Mouse (Mus musculus): ENCODE data around the gene Gpr152.

GRCm38 (mm10) chr19:4101466-4101865 lies 38.1 kb upstream of the Gpr152 start:
- TF ChIP-seq CTCF (IDR thresholded peaks at IDR 0.05; ENCODE audit: insufficient read depth, low read depth, low read length) = no peak
- TF ChIP-seq POLR2A (IDR thresholded peaks at IDR 0.05; ENCODE audit: insufficient read depth, low read depth, low read length) = no peak

Data from olfactory bulb, adult 2 months (tissue).